Mouse (Mus musculus): ENCODE data around the gene Grk3.
A peak's percentile ranks its signal among the peaks of the same experiment; 100 is the strongest.

The Grk3 gene

GRCm38 (mm10) chr5:112941001-112941400, 74.6 kb downstream of the Grk3 start:
- no peak for DNase-seq (ENCODE audit: low spot score in 2 of 2)

GRCm38 (mm10) chr5:112936632-112937031, 79.0 kb downstream of the Grk3 start:
- DNase-seq (ENCODE audit: low spot score in 2 of 2) = no peak

DNA sequence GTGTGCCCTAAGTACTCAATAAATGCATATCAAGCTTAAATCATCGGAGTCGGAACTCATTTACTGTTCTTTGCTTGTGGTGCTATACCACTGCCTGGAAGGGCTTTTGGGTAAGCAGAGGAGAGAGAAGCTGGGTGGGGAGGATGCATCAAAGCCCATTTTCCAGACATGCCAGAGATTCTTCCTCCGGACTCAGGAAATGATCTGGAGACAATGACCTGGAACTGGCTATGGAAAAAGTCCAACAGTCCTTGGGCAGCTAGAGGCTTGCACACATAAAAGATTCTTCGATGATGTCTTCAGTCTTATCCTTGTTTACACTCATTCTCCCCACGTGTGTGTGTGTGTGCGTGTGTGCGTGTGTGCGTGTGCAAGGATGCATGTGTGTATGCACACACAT, 80.2 kb downstream of the Grk3 start:
- no peak for DNase-seq (ENCODE audit: low spot score in 2 of 2)

GRCm38 (mm10) chr5:112932878-112933567, 82.6 kb downstream of the Grk3 start:
- DNase-seq (ENCODE audit: low spot score in 2 of 2) = peak in 1 of 2 experiments; percentile 73

- DNase-seq (ENCODE audit: low spot score in 2 of 2) = peak in 1 of 2 experiments; percentile 57
These were observed 83.7 kb downstream of the Grk3 start for GRCm38 (mm10) chr5:112931901-112932300.

DNA sequence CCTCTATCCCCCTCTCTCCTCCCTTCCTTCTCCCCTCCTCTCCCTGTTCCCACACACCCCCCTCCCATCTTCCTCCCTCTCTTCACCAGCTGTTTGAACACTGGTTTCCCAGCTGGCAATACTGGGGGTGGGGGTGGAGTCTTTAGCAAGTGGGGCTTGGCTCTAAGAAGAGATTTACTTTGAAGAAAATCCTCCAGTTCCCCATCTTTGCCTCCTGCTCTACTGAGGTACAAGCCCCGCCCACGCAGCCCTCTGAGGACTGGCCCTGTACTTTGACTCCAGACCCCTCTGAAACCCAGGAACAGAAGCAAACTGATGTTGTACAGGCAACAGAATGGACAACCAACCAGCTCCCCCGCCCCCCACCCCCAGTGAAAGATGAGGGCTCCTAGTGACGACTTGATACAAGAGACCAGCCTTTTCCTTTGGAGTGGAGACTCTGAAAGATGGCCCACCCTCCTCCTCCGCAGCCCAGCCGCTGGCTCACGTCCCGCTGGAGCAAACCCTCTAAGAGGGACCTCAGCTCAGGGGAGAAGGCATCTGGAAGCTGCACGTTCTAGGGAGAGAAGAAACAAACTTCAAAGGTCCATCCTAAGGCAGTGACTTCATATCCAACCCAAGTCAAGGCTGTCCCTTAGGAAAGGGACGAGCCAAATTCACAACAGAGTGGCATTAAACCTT, 87.2 kb downstream of the Grk3 start:
- no peak for DNase-seq (ENCODE audit: low spot score in 2 of 2)

GRCm38 (mm10) chr5:112925422-112925821, 90.2 kb downstream of the Grk3 start:
- DNase-seq (ENCODE audit: low spot score in 2 of 2) = no peak

GRCm38 (mm10) chr5:112924806-112925205, 90.8 kb downstream of the Grk3 start:
- no peak for DNase-seq (ENCODE audit: low spot score in 2 of 2)

DNA sequence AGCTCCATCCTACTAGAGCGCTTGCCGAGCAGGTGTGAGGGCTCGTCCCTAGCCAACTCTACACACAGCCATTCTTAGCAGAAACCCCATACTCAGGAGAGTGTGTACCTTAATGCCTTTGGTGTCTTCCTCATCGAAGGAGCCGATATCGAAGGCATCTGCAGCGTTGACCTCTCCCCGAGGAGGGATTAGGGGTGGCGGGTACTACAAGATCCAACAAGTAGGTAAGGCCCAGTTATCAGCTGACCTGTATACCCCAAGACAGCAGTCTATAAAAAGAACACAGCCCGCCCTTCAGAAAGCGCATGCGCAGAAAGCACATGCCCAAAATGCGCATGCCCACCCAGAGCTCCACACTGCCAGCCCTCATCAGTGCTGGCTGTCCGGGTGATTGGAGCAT, 91.8 kb downstream of the Grk3 start:
- no peak for DNase-seq (ENCODE audit: low spot score in 2 of 2)

DNA sequence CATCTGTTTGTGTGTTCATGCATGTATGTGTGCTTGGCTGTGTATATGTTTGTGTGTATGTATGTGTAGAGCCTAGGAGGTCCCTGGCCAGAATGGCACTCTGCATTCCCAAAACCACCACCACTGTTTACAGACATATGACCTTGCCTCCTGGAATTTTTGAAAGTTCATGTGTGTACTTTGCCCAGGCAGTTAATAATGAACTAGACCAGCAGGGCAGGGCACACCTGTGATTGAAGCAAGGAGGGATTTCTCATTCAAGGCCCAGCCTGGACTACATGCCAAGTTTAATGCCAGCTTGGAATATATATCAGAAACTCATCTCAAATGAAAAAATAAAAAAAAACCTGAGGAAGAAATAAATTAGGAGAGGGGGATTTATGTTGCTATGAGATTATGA, 93.7 kb downstream of the Grk3 start:
- DNase-seq (ENCODE audit: low spot score in 2 of 2) = no peak

- DNase-seq (ENCODE audit: low spot score in 2 of 2) = no peak
These were observed 105.2 kb downstream of the Grk3 start for GRCm38 (mm10) chr5:112910381-112910780.

DNA sequence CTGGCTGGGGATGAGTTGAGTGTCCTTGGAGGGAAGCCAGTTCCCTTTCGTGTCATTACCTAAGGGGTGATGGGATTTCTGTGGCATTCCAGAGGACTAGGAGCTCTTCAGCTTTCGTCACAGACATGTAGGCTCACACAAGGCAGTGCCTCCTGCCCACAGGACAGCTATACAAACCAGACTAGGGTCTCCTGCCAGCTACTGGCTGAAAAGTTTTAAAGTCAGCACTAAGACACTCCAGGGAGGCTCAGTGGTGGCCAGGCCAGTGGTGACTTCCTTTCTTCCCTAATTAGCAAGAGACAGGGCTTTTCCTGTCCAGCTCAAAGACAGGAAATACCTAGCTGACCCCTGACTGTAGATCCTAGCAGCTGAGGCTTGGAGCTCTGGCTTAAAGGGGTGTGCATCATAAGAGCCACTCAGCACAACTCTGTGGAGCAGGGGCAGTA, 107.4 kb downstream of the Grk3 start:
- no peak for DNase-seq (ENCODE audit: low spot score in 2 of 2)

DNA sequence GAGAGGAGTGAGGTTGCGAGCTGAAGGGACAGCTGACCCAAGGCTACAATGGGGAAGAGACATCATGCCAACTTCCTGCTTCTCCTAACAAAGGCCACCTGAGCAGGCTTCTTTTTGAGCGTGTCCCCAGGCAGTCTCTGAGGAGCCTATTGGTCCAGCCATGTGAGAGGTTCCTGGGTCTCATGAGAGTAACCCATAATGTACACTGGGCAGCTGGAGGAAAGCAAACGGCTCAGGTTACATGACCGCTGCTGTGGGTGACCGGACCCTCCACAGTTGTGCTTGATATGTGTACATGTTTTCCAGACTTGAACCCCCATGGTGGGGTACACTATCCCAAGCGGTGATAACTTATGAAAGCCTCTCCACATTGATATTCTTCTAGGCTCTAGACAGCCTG, 108.1 kb downstream of the Grk3 start:
- DNase-seq (ENCODE audit: low spot score in 2 of 2) = no peak

DNA sequence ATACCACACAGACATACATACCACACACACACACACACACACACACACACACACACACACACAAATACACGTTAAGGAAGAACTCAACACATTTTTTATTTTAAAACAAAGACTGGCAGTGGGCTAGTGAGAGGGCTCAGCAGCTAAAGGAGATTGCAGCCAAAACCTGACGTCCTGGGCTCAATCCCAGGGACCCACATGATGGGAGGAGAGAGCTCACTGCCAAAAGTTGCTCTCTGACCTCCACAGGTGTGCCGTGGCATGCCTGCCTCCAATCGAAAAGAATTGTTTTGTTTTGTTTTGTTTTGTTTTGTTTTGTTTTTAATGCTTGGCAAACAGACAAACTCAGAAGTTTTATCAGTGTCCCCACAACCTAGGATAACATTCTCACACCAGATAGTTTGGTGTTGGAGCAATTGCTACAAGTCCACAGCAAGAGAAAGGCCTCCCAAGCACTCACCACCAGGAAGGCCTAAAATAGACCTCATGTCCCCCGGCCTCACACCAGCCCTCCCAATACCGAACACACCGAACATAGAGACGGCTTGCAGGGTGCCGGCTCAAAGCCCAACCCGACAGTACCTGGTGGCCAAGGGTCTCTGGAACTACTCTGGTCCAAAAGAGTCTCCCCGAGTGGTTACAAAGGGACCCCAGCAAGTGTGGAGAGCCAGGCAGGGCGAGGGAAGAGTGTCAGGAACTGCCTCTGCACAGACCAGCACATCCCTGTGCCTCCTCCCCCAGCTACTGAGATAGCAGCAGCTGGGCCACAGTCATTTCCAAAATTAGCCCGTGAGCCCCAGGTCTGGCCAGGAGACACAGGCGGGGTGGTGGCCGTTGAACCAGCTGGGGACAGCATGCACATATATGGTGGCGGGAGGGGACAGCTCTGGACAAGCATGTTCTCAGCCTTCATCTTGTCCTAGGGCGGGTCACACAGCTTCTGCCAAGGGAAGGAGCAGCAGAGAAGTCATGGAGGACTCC, 119.6 kb downstream of the Grk3 start, which contains the start of gene Myo18b:
Myo18b (minus strand) TSS at position 689 of the 981 bp plus-strand sequence.
- peak in 1 of 2 experiments; percentile 21 for DNase-seq (ENCODE audit: low spot score in 2 of 2)

GRCm38 (mm10) chr5:112893462-112894060, 122.0 kb downstream of the Grk3 start:
- no peak for DNase-seq (ENCODE audit: low spot score in 2 of 2)

GRCm38 (mm10) chr5:112892411-112892810, 123.2 kb downstream of the Grk3 start:
- no peak for DNase-seq (ENCODE audit: low spot score in 2 of 2)

GRCm38 (mm10) chr5:112888651-112889050, 126.9 kb downstream of the Grk3 start:
- no peak for DNase-seq (ENCODE audit: low spot score in 2 of 2)

GRCm38 (mm10) chr5:112886687-112887491, 128.7 kb downstream of the Grk3 start:
- peak; percentile 69 to 79 for DNase-seq (ENCODE audit: low spot score in 2 of 2)

DNA sequence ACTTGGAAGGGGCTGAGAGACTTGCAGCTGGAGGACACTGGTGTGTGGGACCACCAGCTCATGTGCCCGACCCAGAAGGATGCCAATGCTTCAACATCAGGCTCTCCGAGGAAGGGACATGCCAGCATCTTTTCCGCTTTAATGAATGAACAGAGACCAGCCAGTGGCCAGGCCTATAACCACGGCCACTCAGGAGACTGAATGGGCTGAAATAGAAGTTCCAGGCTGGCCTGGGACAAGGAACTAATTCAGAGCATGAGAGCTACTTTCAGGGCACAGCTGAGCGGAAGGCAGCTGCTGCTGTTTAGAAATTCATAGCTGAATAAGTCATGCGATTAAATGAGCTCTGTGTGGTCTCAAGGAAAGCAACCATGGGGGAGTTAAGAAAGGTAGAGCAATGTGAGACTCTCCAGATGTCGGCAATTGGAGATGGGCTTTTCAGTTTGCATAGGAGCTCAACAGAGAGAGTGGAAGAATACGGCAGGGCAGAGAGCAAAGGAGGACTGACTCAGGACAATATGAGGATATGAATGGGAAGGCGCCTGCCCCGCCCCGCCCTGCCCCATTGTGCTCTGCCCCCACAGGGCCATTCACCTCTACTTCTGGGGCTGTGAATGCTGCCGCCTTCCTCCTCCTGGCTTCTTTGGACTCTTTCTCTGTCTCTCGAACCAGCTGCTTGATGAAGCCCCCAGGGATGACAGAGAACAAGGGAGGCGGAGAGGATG, 138.0 kb downstream of the Grk3 start:
- DNase-seq (ENCODE audit: low spot score in 2 of 2) = peak; percentile 62 to 71

- DNase-seq (ENCODE audit: low spot score in 2 of 2) = peak in 1 of 2 experiments; percentile 65
These were observed 138.7 kb downstream of the Grk3 start for GRCm38 (mm10) chr5:112876846-112877390.
